Mouse (Mus musculus) CH12F3 (cell line): ENCODE data around the gene Ankrd44.

ENCODE experiments used
- in situ Hi-C: fragments of 300-500 bp; cut with MboI; formaldehyde crosslinking; loops from 2 replicates; pipeline ENCODE4 v1.14.3; 2020; ENCODE audit warnings: low sequenced_read_pairs

Gene Ankrd44

GRCm38 (mm10) chr1:54713231-54714173 is 212.7 kb downstream of the Ankrd44 start:
- in situ Hi-C loops: no loop called here

GRCm38 (mm10) chr1:54711568-54711967 is 214.6 kb downstream of the Ankrd44 start:
- in situ Hi-C loops: no loop called here

GRCm38 (mm10) chr1:54710550-54710949 is 215.6 kb downstream of the Ankrd44 start:
- in situ Hi-C loops: no loop called here

- in situ Hi-C loops: no loop called here
Observed at GRCm38 (mm10) chr1:54707888-54708565, 218.2 kb downstream of the Ankrd44 start.

- in situ Hi-C loops: no loop called here
Observed at GRCm38 (mm10) chr1:54707036-54707887, 218.9 kb downstream of the Ankrd44 start.

GRCm38 (mm10) chr1:54706621-54707020 is 219.6 kb downstream of the Ankrd44 start:
- in situ Hi-C loops: no loop called here

GRCm38 (mm10) chr1:54703466-54703865 is 222.7 kb downstream of the Ankrd44 start:
- in situ Hi-C loops: no loop called here

- in situ Hi-C loops: no loop called here
Observed at GRCm38 (mm10) chr1:54702918-54703317, 223.3 kb downstream of the Ankrd44 start.

GRCm38 (mm10) chr1:54695396-54695795 is 230.8 kb downstream of the Ankrd44 start:
- in situ Hi-C loops: no loop called here

GRCm38 (mm10) chr1:54691824-54692223 is 234.4 kb downstream of the Ankrd44 start:
- in situ Hi-C loops: no loop called here

GRCm38 (mm10) chr1:54690291-54690965 is 235.8 kb downstream of the Ankrd44 start:
- in situ Hi-C loops: no loop called here

- in situ Hi-C loops: no loop called here
Observed at GRCm38 (mm10) chr1:54688441-54688840, 237.7 kb downstream of the Ankrd44 start.

- in situ Hi-C loops: no loop called here
Observed at GRCm38 (mm10) chr1:54684316-54684715, 241.9 kb downstream of the Ankrd44 start.

- in situ Hi-C loops: no loop called here
Observed at GRCm38 (mm10) chr1:54679556-54679955, 246.6 kb downstream of the Ankrd44 start.

GRCm38 (mm10) chr1:54678037-54678436 is 248.2 kb downstream of the Ankrd44 start:
- in situ Hi-C loops: no loop called here

GRCm38 (mm10) chr1:54675478-54675877 is 250.7 kb downstream of the Ankrd44 start:
- in situ Hi-C loops: no loop called here

GRCm38 (mm10) chr1:54667991-54668390 is 258.2 kb downstream of the Ankrd44 start:
- in situ Hi-C loops: loop anchor here (10.0 kb wide), 1 partner anchor 307 kb away; no protein-coding TSS in a partner anchor

- in situ Hi-C loops: loop anchor here (10.0 kb wide), 1 partner anchor 309 kb away; no protein-coding TSS in a partner anchor
Observed at GRCm38 (mm10) chr1:54665582-54666405, 260.4 kb downstream of the Ankrd44 start.

GRCm38 (mm10) chr1:54665095-54665494 is 261.1 kb downstream of the Ankrd44 start:
- in situ Hi-C loops: loop anchor here (10.0 kb wide), 1 partner anchor 310 kb away; no protein-coding TSS in a partner anchor
